Mouse (Mus musculus) spleen, embryonic (tissue): ENCODE results near the gene Caskin1.

Experiments used
- CTCF ChIA-PET: fragments of 350-600 bp; sonication (Branson Sonifier 250); formaldehyde crosslinking; loops from one replicate; lab custom pipeline; 2022; lab: Charles Lee

Caskin1 gene

GRCm38 (mm10) chr17:24470701-24471527, 17.5 kb upstream of the Caskin1 start:
- CTCF ChIA-PET, result interaction anchor here (1.1 kb wide), 1 partner anchor 9 kb away, joined by 3 read pairs; no protein-coding TSS in a partner anchor

GRCm38 (mm10) chr17:24472512-24472911, 15.9 kb upstream of the Caskin1 start:
- CTCF ChIA-PET, result interaction anchor here (0.7 kb wide), 1 partner anchor 204 kb away, joined by 3 read pairs; no protein-coding TSS in a partner anchor

- CTCF ChIA-PET, result no interaction called here
Measured at GRCm38 (mm10) chr17:24473612-24474275, 14.7 kb upstream of the Caskin1 start, which contains the start of gene Bricd5. TSS of gene Bricd5 (plus strand) at chr17:24473884.

GRCm38 (mm10) chr17:24474557-24474956, 13.8 kb upstream of the Caskin1 start:
- CTCF ChIA-PET, result no interaction called here

GRCm38 (mm10) chr17:24475586-24475985, 12.8 kb upstream of the Caskin1 start:
- CTCF ChIA-PET, result no interaction called here

GRCm38 (mm10) chr17:24476022-24476776, 12.2 kb upstream of the Caskin1 start:
- CTCF ChIA-PET, result no interaction called here

- CTCF ChIA-PET, result no interaction called here
Measured at GRCm38 (mm10) chr17:24477053-24477984, 11.1 kb upstream of the Caskin1 start.

- CTCF ChIA-PET, result no interaction called here
Measured at GRCm38 (mm10) chr17:24477985-24478600, 10.3 kb upstream of the Caskin1 start.

- CTCF ChIA-PET, result no interaction called here
Measured at GRCm38 (mm10) chr17:24478663-24479380, 9.6 kb upstream of the Caskin1 start, which contains the start of gene Mlst8. TSS of gene Mlst8 (minus strand) at chr17:24479078.

GRCm38 (mm10) chr17:24479431-24479830, 9.0 kb upstream of the Caskin1 start:
- CTCF ChIA-PET, result interaction anchor here (0.7 kb wide), 2 partner anchors 8 to 486 kb away, joined by 3 to 12 read pairs; no protein-coding TSS in a partner anchor

- CTCF ChIA-PET, result no interaction called here
Measured at GRCm38 (mm10) chr17:24480201-24480826, 8.1 kb upstream of the Caskin1 start.

GRCm38 (mm10) chr17:24481027-24481815, 7.2 kb upstream of the Caskin1 start:
- CTCF ChIA-PET, result no interaction called here

- CTCF ChIA-PET, result no interaction called here
Measured at GRCm38 (mm10) chr17:24483495-24483894, 4.9 kb upstream of the Caskin1 start.

- CTCF ChIA-PET, result interaction anchor here (0.6 kb wide), 3 partner anchors 8 to 316 kb away, joined by 3 read pairs; no protein-coding TSS in a partner anchor
Measured at GRCm38 (mm10) chr17:24485090-24485860, 3.1 kb upstream of the Caskin1 start.

GRCm38 (mm10) chr17:24488662-24489264, 362 bp downstream of the Caskin1 start:
- CTCF ChIA-PET, result interaction anchor here (0.5 kb wide), 1 partner anchor 53 kb away, joined by 4 read pairs; no protein-coding TSS in a partner anchor

- CTCF ChIA-PET, result interaction anchor here (0.5 kb wide), 1 partner anchor 53 kb away, joined by 4 read pairs; no protein-coding TSS in a partner anchor
Measured at GRCm38 (mm10) chr17:24489265-24490030, 1.0 kb downstream of the Caskin1 start.
